Comparison of ENCODE assay signal across 8 mouse cellular contexts in the genomic region with DNA sequence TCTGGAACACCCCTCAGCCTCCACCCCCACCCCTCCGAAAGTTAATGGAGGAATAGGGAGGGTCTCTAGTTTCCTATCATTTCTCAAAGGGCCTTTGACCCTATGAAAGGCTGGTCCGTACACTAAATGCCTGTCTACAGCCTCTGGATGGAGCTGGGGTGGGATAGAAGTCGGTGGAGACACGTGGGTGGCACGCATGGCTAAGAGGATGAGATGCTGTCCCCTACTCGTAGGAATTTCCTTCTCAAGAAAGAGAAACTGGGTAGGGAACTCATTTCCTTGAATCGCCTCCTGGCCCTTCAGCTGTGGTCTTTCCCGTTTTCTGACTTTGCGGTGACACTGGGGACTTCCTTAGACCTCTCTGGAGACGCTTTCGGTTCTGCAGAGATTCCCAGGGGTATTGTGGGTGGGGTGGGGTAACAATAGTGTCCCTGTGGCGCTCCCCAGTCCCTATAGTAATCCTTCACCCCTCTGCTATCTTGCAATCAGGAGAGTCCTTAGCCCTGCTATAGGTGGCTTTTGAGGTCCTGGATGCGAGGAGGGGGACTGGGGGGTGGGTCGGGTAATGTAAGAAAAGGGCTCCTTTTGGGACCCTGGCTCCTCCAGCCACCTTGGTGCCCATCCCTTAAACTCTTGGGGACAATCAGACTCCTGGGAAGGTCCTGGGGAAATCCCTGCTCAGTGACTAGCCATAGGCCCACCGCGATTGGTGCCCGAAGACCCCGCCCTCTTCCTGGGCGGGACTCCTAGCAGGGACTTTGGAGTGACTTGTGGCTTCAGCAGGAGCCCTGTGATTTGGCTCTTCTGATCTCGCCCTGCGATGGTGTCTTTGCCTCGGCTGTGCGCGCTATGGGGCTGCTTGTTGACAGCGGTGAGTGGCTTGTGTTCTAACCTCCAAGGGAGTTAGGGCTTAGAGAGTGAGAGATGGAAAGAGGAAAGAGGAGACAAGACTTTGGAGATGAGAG. TPM values are rescaled to one million over a fixed set of nuclear protein-coding genes. Genes with fewer than 3 reads are reported as not detected.
DNase-seq lines count a peak whose midpoint lies in the region; ATAC-seq and TF ChIP-seq lines count a peak whose summit lies in the region.

Cd40 (plus strand) TSS at position 740 of the 965 bp plus-strand sequence.

- H3K4me1 ChIP-seq in intestine, postnatal 0 days (replicated peaks; ENCODE audit: control insufficient read depth, insufficient read depth, low read length) = 0 out of 2 replicates have a peak, but pooled peaks cover 10% of the 10 kb centered on the region
- peaks cover 13% of the 10 kb centered on the region; the same call in 1 of the 2 replicates for H3K4me1 ChIP-seq in neural tube, embryonic 13.5 days (replicated peaks)

- H3K4me3 ChIP-seq in intestine, postnatal 0 days (ENCODE audit: low read depth, low read length) = peak within 1 kb of the TSS; percentile 38
- peak within 1 kb of the TSS; percentile 20 for H3K4me3 ChIP-seq in neural tube, embryonic 13.5 days

- no peak for TF ChIP-seq CTCF in intestine, postnatal 0 days (IDR thresholded peaks at IDR 0.05; ENCODE audit: low read depth)

- DNase-seq in Muller cell, postnatal 12 days (ENCODE audit: inconsistent ontology term) = peak; percentile 80
- peak; percentile 88 for DNase-seq in embryo, embryonic 10.5 days (ENCODE audit: low spot score)
- DNase-seq in heart, adult 8-10 months (ENCODE audit: low spot score) = peak; percentile 88
- DNase-seq in lung, adult 18-20 months = peak; percentile 83
- DNase-seq in yolk sac, embryonic 10.5 days (ENCODE audit: low spot score) = peak; percentile 63
- DNase-seq in left cerebral cortex, postnatal 36 days (ENCODE audit: low spot score in 2 of 2) = no peak

- peak within 1 kb of the TSS; percentile 60 for H3K4me2 ChIP-seq in intestine, postnatal 0 days (replicated peaks; ENCODE audit: low read depth)
- peak within 1 kb of the TSS; percentile 39 for H3K4me2 ChIP-seq in neural tube, embryonic 13.5 days

- 10% methylated on average over 25 of the region's 25 CpGs for WGBS in intestine, postnatal 0 days
- WGBS in neural tube, embryonic 13.5 days = 14% methylated on average over 25 of the region's 25 CpGs

- H3K27ac ChIP-seq in intestine, postnatal 0 days (ENCODE audit: low read depth, low read length) = no peak within 1 kb of the TSS; the same call in 1 of the 2 replicates
- H3K27ac ChIP-seq in neural tube, embryonic 13.5 days (replicated peaks) = 0 out of 2 replicates have a peak within 1 kb of the TSS, but pooled peaks have one; percentile 18

- intact Hi-C loops in left cerebral cortex, postnatal 36 days (cut with DNase I) = no loop called here

- no peaks in the 10 kb centered on the region for H3K27me3 ChIP-seq in intestine, postnatal 0 days (replicated peaks; ENCODE audit: control insufficient read depth, insufficient read depth, low read length)
- H3K27me3 ChIP-seq in neural tube, embryonic 13.5 days = peaks cover 14% of the 10 kb centered on the region

- peak within 1 kb of the TSS; percentile 26; the same call in 1 of the 2 replicates for H3K9ac ChIP-seq in intestine, postnatal 0 days (ENCODE audit: low read depth, low read length)
- H3K9ac ChIP-seq in neural tube, embryonic 13.5 days = 0 out of 2 replicates have a peak within 1 kb of the TSS, but pooled peaks have one; percentile 26

- peak; percentile 85 for ATAC-seq in intestine, postnatal 0 days
- ATAC-seq in neural tube, embryonic 13.5 days (ENCODE audit: low read depth) = 0 out of 2 replicates have a peak, but pooled peaks have one; percentile 50

- no peaks in the 10 kb centered on the region for H3K9me3 ChIP-seq in intestine, postnatal 0 days (ENCODE audit: control insufficient read depth)
- H3K9me3 ChIP-seq in neural tube, embryonic 13.5 days = no peaks in the 10 kb centered on the region

- no peaks in the 10 kb centered on the region for H3K36me3 ChIP-seq in intestine, postnatal 0 days (ENCODE audit: control insufficient read depth, insufficient read depth)
- H3K36me3 ChIP-seq in neural tube, embryonic 13.5 days = no peaks in the 10 kb centered on the region

RNA-seq across cellular contexts. Expression of gene Cd40, which starts in this region (rescaled TPM):
- total RNA-seq in heart, adult 8-10 months (2022) = 1 to 10 TPM; 1.6 to 2.4 (median 1.9) TPM
- polyA plus RNA-seq in intestine, postnatal 0 days (2015; fragmentation: Nextera tagmentation; extraction: Ambion mirVana) = 3.6 and 4.6 TPM in 2 replicates
- 7.2 and 8.3 TPM in 2 replicates for polyA plus RNA-seq in neural tube, embryonic 13.5 days (2015; fragmentation: Nextera tagmentation; extraction: Ambion mirVana)
- total RNA-seq in left cerebral cortex, postnatal 36 days (2021) = 1 to 10 TPM; 1.0 to 1.6 TPM

Comparison
In these comparisons a context has a peak if more than half of its experiments do, and no peak if none do; other contexts are left out.
1. DNase-seq: peak in Muller cell, postnatal 12 days (single experiment), embryo, embryonic 10.5 days (single experiment), heart, adult 8-10 months (single experiment), lung, adult 18-20 months (2 of 2) and yolk sac, embryonic 10.5 days (single experiment); none in left cerebral cortex, postnatal 36 days (0 of 2).